Mouse (Mus musculus): ENCODE results near the gene Maged2. TPM values are rescaled to one million over a fixed set of nuclear protein-coding genes. Genes with fewer than 3 reads are reported as not detected.
"Not testable (repeated sequence)": the region's sequence is repeated elsewhere in the genome, so short reads cannot be mapped to it uniquely, and the experiment has no call there.

The Maged2 gene
- total and polyA plus RNA-seq, 3 experiments, result 13.3 to 22.0 (median 13.5) TPM

GRCm38 (mm10) chrX:150812787-150813298 is 1.3 kb downstream of the Maged2 start:
- 0 out of 2 replicates have a peak, but pooled peaks have one; percentile 25 for TF ChIP-seq MAX (IDR thresholded peaks at IDR 0.05; ENCODE audit: low read length)
- no peak for TF ChIP-seq POLR2AphosphoS2 (IDR thresholded peaks at IDR 0.05; ENCODE audit: low read depth, low read length)
- 0 out of 2 replicates have a peak, but pooled peaks have one; percentile 25 for TF ChIP-seq NELFE (IDR thresholded peaks at IDR 0.05; ENCODE audit: low read depth, low read length)
- peak; percentile 92 for TF ChIP-seq NRF1 (IDR thresholded peaks at IDR 0.05; ENCODE audit: low read depth, low read length)
- no peak for TF ChIP-seq ETS1 (conservative IDR thresholded peaks at IDR 0.05; ENCODE audit: low read depth, low read length)
- TF ChIP-seq EP300 (IDR thresholded peaks at IDR 0.05; ENCODE audit: low read length), result no peak
- dilution Hi-C loops (cut with MboI; ENCODE audit: extremely low pct_ligation_motif_present, extremely low pct_unique_long_range_greater_than_20kb, low sequenced_read_pairs), result no loop called here
- Histone ChIP-seq H3K9me3 (replicated peaks; ENCODE audit: low read length) (no peaks in the 10 kb centered on the region), H3K4me1 (ENCODE audit: control insufficient read depth in 1 of 2, insufficient read depth in 2 of 2) (peaks cover 0 to 29% of the 10 kb centered on the region in 2 experiments; a peak in 2 of 4 replicates), H3K79me2 (replicated peaks; ENCODE audit: control insufficient read depth, extremely low read depth, insufficient read depth, poor library complexity, severe bottlenecking) (no peaks in the 10 kb centered on the region), H3K9ac (ENCODE audit: insufficient read depth, low read depth) (peak overlapping the region; percentile 36; the same call in 1 of the 2 replicates), H3K27me3 (replicated peaks) (no peaks in the 10 kb centered on the region), H3K4me2 (ENCODE audit: insufficient read depth, low read depth, poor library complexity, severe bottlenecking) (peak overlapping the region; percentile 87), H3K4me3 (replicated peaks in 1 of 3; ENCODE audit: low read depth in 2 of 3, low read length in 2 of 3, poor library complexity in 1 of 3) (peak overlapping the region; percentile 45 to 67 (median 51)), H3K36me3 (replicated peaks in 1 of 2; ENCODE audit: control insufficient read depth in 1 of 2, insufficient read depth in 1 of 2, low read length in 1 of 2) (peaks cover 0 to 12% of the 10 kb centered on the region in 2 experiments), H3K27ac (ENCODE audit: insufficient read depth, low read depth) (no peak overlapping the region)
- in situ Hi-C loops (cut with MboI; ENCODE audit: low pct_ligation_motif_present, low pct_unique_long_range_greater_than_20kb, low sequenced_read_pairs), result no loop called here
- peak; percentile 89 for DNase-seq (ENCODE audit: extremely low read depth)

GRCm38 (mm10) chrX:150800987-150801386 is 13.2 kb downstream of the Maged2 start:
- H3K4me1 ChIP-seq (ENCODE audit: control insufficient read depth in 1 of 2, insufficient read depth in 2 of 2); H3K9me3 ChIP-seq (replicated peaks; ENCODE audit: low read length); H3K4me2 ChIP-seq (ENCODE audit: insufficient read depth, low read depth, poor library complexity, severe bottlenecking); DNase-seq (ENCODE audit: extremely low read depth); H3K27ac ChIP-seq (ENCODE audit: insufficient read depth, low read depth); dilution Hi-C loops (cut with MboI; ENCODE audit: extremely low pct_ligation_motif_present, extremely low pct_unique_long_range_greater_than_20kb, low sequenced_read_pairs); H3K27me3 ChIP-seq (replicated peaks); H3K36me3 ChIP-seq (replicated peaks in 1 of 2; ENCODE audit: control insufficient read depth in 1 of 2, insufficient read depth in 1 of 2, low read length in 1 of 2); H3K79me2 ChIP-seq (replicated peaks; ENCODE audit: control insufficient read depth, extremely low read depth, insufficient read depth, poor library complexity, severe bottlenecking); H3K4me3 ChIP-seq (replicated peaks in 1 of 3; ENCODE audit: low read depth in 2 of 3, low read length in 2 of 3, poor library complexity in 1 of 3); H3K9ac ChIP-seq (ENCODE audit: insufficient read depth, low read depth); in situ Hi-C loops (cut with MboI; ENCODE audit: low pct_ligation_motif_present, low pct_unique_long_range_greater_than_20kb, low sequenced_read_pairs): not testable (repeated sequence)

GRCm38 (mm10) chrX:150798493-150799177 is 15.5 kb downstream of the Maged2 start:
- H3K9ac ChIP-seq (ENCODE audit: insufficient read depth, low read depth); H3K4me2 ChIP-seq (ENCODE audit: insufficient read depth, low read depth, poor library complexity, severe bottlenecking); H3K27ac ChIP-seq (ENCODE audit: insufficient read depth, low read depth); H3K4me3 ChIP-seq (replicated peaks in 1 of 3; ENCODE audit: low read depth in 2 of 3, low read length in 2 of 3, poor library complexity in 1 of 3); in situ Hi-C loops (cut with MboI; ENCODE audit: low pct_ligation_motif_present, low pct_unique_long_range_greater_than_20kb, low sequenced_read_pairs); dilution Hi-C loops (cut with MboI; ENCODE audit: extremely low pct_ligation_motif_present, extremely low pct_unique_long_range_greater_than_20kb, low sequenced_read_pairs); H3K79me2 ChIP-seq (replicated peaks; ENCODE audit: control insufficient read depth, extremely low read depth, insufficient read depth, poor library complexity, severe bottlenecking); DNase-seq (ENCODE audit: extremely low read depth); H3K9me3 ChIP-seq (replicated peaks; ENCODE audit: low read length); H3K4me1 ChIP-seq (ENCODE audit: control insufficient read depth in 1 of 2, insufficient read depth in 2 of 2); H3K36me3 ChIP-seq (replicated peaks in 1 of 2; ENCODE audit: control insufficient read depth in 1 of 2, insufficient read depth in 1 of 2, low read length in 1 of 2); H3K27me3 ChIP-seq (replicated peaks): not testable (repeated sequence)

Other genes with a start within 250 kb of the Maged2 start
- 6.7 and 7.6 TPM in 2 replicates for gene Pfkfb1, start 226.1 kb downstream of the Maged2 start, total RNA-seq (2012; rRNA removed)
- gene Pfkfb1, start 226.1 kb downstream of the Maged2 start, total RNA-seq (2014; rRNA removed), result 5.7 and 7.5 TPM in 2 replicates
- gene Pfkfb1, start 226.1 kb downstream of the Maged2 start, polyA plus RNA-seq (2012; ENCODE audit: insufficient read length, low read depth), result 12.4 and 15.0 TPM in 2 replicates
- 8.0 and 10.5 TPM in 2 replicates for gene Apex2, start 224.5 kb downstream of the Maged2 start, total RNA-seq (2012; rRNA removed)
- gene Apex2, start 224.5 kb downstream of the Maged2 start, total RNA-seq (2014; rRNA removed), result 9.5 and 9.6 TPM in 2 replicates
- gene Apex2, start 224.5 kb downstream of the Maged2 start, polyA plus RNA-seq (2012; ENCODE audit: insufficient read length, low read depth), result 15.0 and 15.6 TPM in 2 replicates
- 0.13 and 0.21 TPM in 2 replicates for gene Tro, start 156.8 kb downstream of the Maged2 start, total RNA-seq (2012; rRNA removed)
- not detected in 2 replicates for gene Tro, start 156.8 kb downstream of the Maged2 start, total RNA-seq (2014; rRNA removed)
- gene Tro, start 156.8 kb downstream of the Maged2 start, polyA plus RNA-seq (2012; ENCODE audit: insufficient read length, low read depth), result not detected in 2 replicates
- gene Gnl3l, start 203.0 kb upstream of the Maged2 start, total RNA-seq (2012; rRNA removed), result 32.3 and 41.0 TPM in 2 replicates
- gene Gnl3l, start 203.0 kb upstream of the Maged2 start, total RNA-seq (2014; rRNA removed), result 63.8 and 66.2 TPM in 2 replicates
- gene Gnl3l, start 203.0 kb upstream of the Maged2 start, polyA plus RNA-seq (2012; ENCODE audit: insufficient read length, low read depth), result 38.4 and 39.9 TPM in 2 replicates
- 1.8 and 2.2 TPM in 2 replicates for gene Fgd1, start 231.8 kb upstream of the Maged2 start, total RNA-seq (2012; rRNA removed)
- 0.32 and 0.68 TPM in 2 replicates for gene Fgd1, start 231.8 kb upstream of the Maged2 start, total RNA-seq (2014; rRNA removed)
- 1.1 and 2.2 TPM in 2 replicates for gene Fgd1, start 231.8 kb upstream of the Maged2 start, polyA plus RNA-seq (2012; ENCODE audit: insufficient read length, low read depth)

All from CH12.LX (cell line).